Mouse (Mus musculus): ENCODE data around the gene Iqschfp. TPM values are rescaled to one million over a fixed set of nuclear protein-coding genes. Genes with fewer than 3 reads are reported as not detected.

Gene Iqschfp
- polyA plus RNA-seq, 1 experiment: not detected

GRCm38 (mm10) chr3:68434435-68434834, 542.4 kb downstream of the Iqschfp start:
- no peak overlapping the region for H3K4me3 ChIP-seq (ENCODE audit: insufficient read depth, poor library complexity, severe bottlenecking)
- no peak for TF ChIP-seq FOSL1 (IDR thresholded peaks at IDR 0.05; ENCODE audit: insufficient read depth, low read length, poor library complexity, severe bottlenecking)
- TF ChIP-seq CEBPB (IDR thresholded peaks at IDR 0.05; ENCODE audit: low read depth): no peak
- TF ChIP-seq USF1 (IDR thresholded peaks at IDR 0.05; ENCODE audit: low read depth): no peak
- TF ChIP-seq MAX (IDR thresholded peaks at IDR 0.05): no peak
- no peak for TF ChIP-seq MYOG (IDR thresholded peaks at IDR 0.05; ENCODE audit: control insufficient read depth, extremely low read depth, insufficient read length)
- TF ChIP-seq MYOD1 (IDR thresholded peaks at IDR 0.05; ENCODE audit: control insufficient read depth, insufficient read length, low read depth): no peak
- no peak for TF ChIP-seq CTCF (IDR thresholded peaks at IDR 0.05; ENCODE audit: control insufficient read depth, insufficient read depth, insufficient read length)
- H3K27me3 ChIP-seq (ENCODE audit: control insufficient read depth, insufficient read depth, insufficient read length): peaks cover 14% of the 10 kb centered on the region
- no peak overlapping the region for H3ac ChIP-seq (ENCODE audit: control insufficient read depth, insufficient read length, low read depth)
- H3K79me3 ChIP-seq (ENCODE audit: low read depth): no peaks in the 10 kb centered on the region
- no peaks in the 10 kb centered on the region for H3K79me2 ChIP-seq (ENCODE audit: control insufficient read depth, insufficient read depth)
- H3K36me3 ChIP-seq (ENCODE audit: control insufficient read depth, insufficient read depth): no peaks in the 10 kb centered on the region

DNA sequence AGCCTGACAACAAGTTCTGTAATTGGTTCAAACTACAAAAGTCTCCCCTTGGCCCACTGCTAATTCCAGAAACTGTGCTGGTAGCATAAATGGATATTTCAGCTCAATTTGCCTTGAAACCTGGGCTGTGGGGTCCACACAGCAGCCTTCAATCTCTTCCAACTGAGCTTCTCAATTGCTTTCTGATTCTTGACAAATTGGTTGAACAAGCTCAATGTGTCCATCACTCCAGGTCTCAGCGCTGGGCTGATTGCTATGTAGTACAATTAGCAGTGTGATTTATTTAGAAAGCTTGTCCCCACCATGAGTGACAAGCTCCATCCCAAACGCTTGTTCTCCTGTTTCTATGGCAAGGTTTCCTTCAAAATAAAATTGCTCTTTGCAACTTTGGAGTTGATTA, 542.9 kb downstream of the Iqschfp start:
- H3K79me3 ChIP-seq (ENCODE audit: low read depth): no peaks in the 10 kb centered on the region
- TF ChIP-seq MAX (IDR thresholded peaks at IDR 0.05): no peak
- TF ChIP-seq USF1 (IDR thresholded peaks at IDR 0.05; ENCODE audit: low read depth): no peak
- no peak for TF ChIP-seq CTCF (IDR thresholded peaks at IDR 0.05; ENCODE audit: control insufficient read depth, insufficient read depth, insufficient read length)
- TF ChIP-seq CEBPB (IDR thresholded peaks at IDR 0.05; ENCODE audit: low read depth): no peak
- TF ChIP-seq FOSL1 (IDR thresholded peaks at IDR 0.05; ENCODE audit: insufficient read depth, low read length, poor library complexity, severe bottlenecking): no peak
- TF ChIP-seq MYOG (IDR thresholded peaks at IDR 0.05; ENCODE audit: control insufficient read depth, extremely low read depth, insufficient read length): no peak
- TF ChIP-seq MYOD1 (IDR thresholded peaks at IDR 0.05; ENCODE audit: control insufficient read depth, insufficient read length, low read depth): no peak
- H3K4me3 ChIP-seq (ENCODE audit: insufficient read depth, poor library complexity, severe bottlenecking): no peak overlapping the region
- H3K79me2 ChIP-seq (ENCODE audit: control insufficient read depth, insufficient read depth): no peaks in the 10 kb centered on the region
- H3K36me3 ChIP-seq (ENCODE audit: control insufficient read depth, insufficient read depth): no peaks in the 10 kb centered on the region
- H3K27me3 ChIP-seq (ENCODE audit: control insufficient read depth, insufficient read depth, insufficient read length): peaks cover 14% of the 10 kb centered on the region
- no peak overlapping the region for H3ac ChIP-seq (ENCODE audit: control insufficient read depth, insufficient read length, low read depth)

DNA sequence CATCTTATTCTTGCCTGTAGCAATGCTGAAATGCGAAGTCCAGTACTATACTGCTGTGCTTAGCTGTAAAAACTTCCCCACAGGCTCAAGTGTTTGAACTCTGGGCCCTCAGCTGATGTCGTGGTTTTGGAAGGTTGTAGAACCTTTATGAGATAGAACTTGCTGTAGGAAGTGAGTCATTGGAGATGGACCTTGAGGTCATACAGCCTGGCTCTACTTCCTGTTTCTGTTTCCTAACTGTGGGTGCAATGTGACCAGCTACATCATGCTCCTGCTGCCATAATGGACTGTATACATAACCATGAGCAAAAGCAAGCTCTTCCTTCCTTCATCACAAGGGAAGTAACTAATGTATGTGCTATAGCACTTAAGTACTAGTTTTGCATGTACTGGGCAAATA, 556.4 kb downstream of the Iqschfp start:
- H3K36me3 ChIP-seq (ENCODE audit: control insufficient read depth, insufficient read depth): no peaks in the 10 kb centered on the region
- H3K79me2 ChIP-seq (ENCODE audit: control insufficient read depth, insufficient read depth): no peaks in the 10 kb centered on the region
- no peaks in the 10 kb centered on the region for H3K27me3 ChIP-seq (ENCODE audit: control insufficient read depth, insufficient read depth, insufficient read length)
- H3K4me3 ChIP-seq (ENCODE audit: insufficient read depth, poor library complexity, severe bottlenecking): no peak overlapping the region
- TF ChIP-seq CTCF (IDR thresholded peaks at IDR 0.05; ENCODE audit: control insufficient read depth, insufficient read depth, insufficient read length) (no peak), MYOD1 (IDR thresholded peaks at IDR 0.05; ENCODE audit: control insufficient read depth, insufficient read length, low read depth) (no peak), FOSL1 (IDR thresholded peaks at IDR 0.05; ENCODE audit: insufficient read depth, low read length, poor library complexity, severe bottlenecking) (no peak), CEBPB (IDR thresholded peaks at IDR 0.05; ENCODE audit: low read depth) (no peak)
- H3K79me3 ChIP-seq (ENCODE audit: low read depth): no peaks in the 10 kb centered on the region
- H3ac ChIP-seq (ENCODE audit: control insufficient read depth, insufficient read length, low read depth): no peak overlapping the region

GRCm38 (mm10) chr3:68451634-68452033, 559.6 kb downstream of the Iqschfp start:
- no peaks in the 10 kb centered on the region for H3K27me3 ChIP-seq (ENCODE audit: control insufficient read depth, insufficient read depth, insufficient read length)
- H3K79me2 ChIP-seq (ENCODE audit: control insufficient read depth, insufficient read depth): no peaks in the 10 kb centered on the region
- no peaks in the 10 kb centered on the region for H3K79me3 ChIP-seq (ENCODE audit: low read depth)
- H3K4me3 ChIP-seq (ENCODE audit: insufficient read depth, poor library complexity, severe bottlenecking): no peak overlapping the region
- TF ChIP-seq CTCF (IDR thresholded peaks at IDR 0.05; ENCODE audit: control insufficient read depth, insufficient read depth, insufficient read length) (no peak), MAX (IDR thresholded peaks at IDR 0.05) (no peak), FOSL1 (IDR thresholded peaks at IDR 0.05; ENCODE audit: insufficient read depth, low read length, poor library complexity, severe bottlenecking) (no peak), MYOD1 (IDR thresholded peaks at IDR 0.05; ENCODE audit: control insufficient read depth, insufficient read length, low read depth) (no peak), USF1 (IDR thresholded peaks at IDR 0.05; ENCODE audit: low read depth) (no peak), CEBPB (IDR thresholded peaks at IDR 0.05; ENCODE audit: low read depth) (no peak), MYOG (IDR thresholded peaks at IDR 0.05; ENCODE audit: control insufficient read depth, extremely low read depth, insufficient read length) (no peak)
- H3K36me3 ChIP-seq (ENCODE audit: control insufficient read depth, insufficient read depth): no peaks in the 10 kb centered on the region
- H3ac ChIP-seq (ENCODE audit: control insufficient read depth, insufficient read length, low read depth): no peak overlapping the region

DNA sequence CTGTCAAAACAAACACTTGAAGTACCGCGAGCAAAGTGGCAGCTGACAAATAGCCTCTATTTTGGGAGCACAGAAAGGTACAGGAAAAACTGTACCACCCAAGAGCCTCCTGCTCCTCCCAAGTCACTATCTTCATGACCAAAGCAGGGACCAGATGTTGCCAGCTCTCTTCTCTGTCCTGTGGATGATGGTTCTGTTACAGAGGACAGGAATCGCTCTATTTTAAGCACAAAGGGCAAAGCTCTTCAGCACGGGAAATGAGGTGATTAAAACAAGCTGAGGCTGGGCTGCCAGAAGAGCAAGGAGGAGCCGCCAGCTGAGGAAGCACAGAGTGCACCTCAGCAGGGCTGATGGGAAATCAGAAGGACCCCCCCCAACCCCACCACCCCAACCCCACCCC, 561.2 kb downstream of the Iqschfp start:
- Histone ChIP-seq H3K79me2 (ENCODE audit: control insufficient read depth, insufficient read depth) (no peaks in the 10 kb centered on the region), H3K79me3 (ENCODE audit: low read depth) (no peaks in the 10 kb centered on the region), H3K4me3 (ENCODE audit: insufficient read depth, poor library complexity, severe bottlenecking) (no peak overlapping the region), H3K36me3 (ENCODE audit: control insufficient read depth, insufficient read depth) (no peaks in the 10 kb centered on the region), H3ac (ENCODE audit: control insufficient read depth, insufficient read length, low read depth) (no peak overlapping the region), H3K27me3 (ENCODE audit: control insufficient read depth, insufficient read depth, insufficient read length) (no peaks in the 10 kb centered on the region)
- TF ChIP-seq MYOG (IDR thresholded peaks at IDR 0.05; ENCODE audit: control insufficient read depth, extremely low read depth, insufficient read length): no peak
- no peak for TF ChIP-seq USF1 (IDR thresholded peaks at IDR 0.05; ENCODE audit: low read depth)
- no peak for TF ChIP-seq FOSL1 (IDR thresholded peaks at IDR 0.05; ENCODE audit: insufficient read depth, low read length, poor library complexity, severe bottlenecking)
- TF ChIP-seq CTCF (IDR thresholded peaks at IDR 0.05; ENCODE audit: control insufficient read depth, insufficient read depth, insufficient read length): no peak
- no peak for TF ChIP-seq MYOD1 (IDR thresholded peaks at IDR 0.05; ENCODE audit: control insufficient read depth, insufficient read length, low read depth)
- no peak for TF ChIP-seq CEBPB (IDR thresholded peaks at IDR 0.05; ENCODE audit: low read depth)

Measured in C2C12 (cell line).